Mouse (Mus musculus): ENCODE measurements at regions not wholly inside any gene's neighbourhood (a gene's known extent, or its start where the extent isn't known, plus 50 kb on each side); places are given as distances from the start of the nearest gene placed in this dataset.

- H3K9me3 ChIP-seq = no peaks in the 10 kb centered on the region
- no peaks in the 10 kb centered on the region for H3K27me3 ChIP-seq
- H3K9ac ChIP-seq = peak overlapping the region; percentile 29; the same call in 1 of the 2 replicates
- H3K27ac ChIP-seq = peak overlapping the region; percentile 87
- H3K36me3 ChIP-seq = no peaks in the 10 kb centered on the region
- no peak overlapping the region for H3K4me3 ChIP-seq
- no peak for ATAC-seq (ENCODE audit: low FRiP score)
- WGBS = 15% methylated on average over 10 of the region's 10 CpGs
- H3K4me2 ChIP-seq = peak overlapping the region; percentile 25
- H3K4me1 ChIP-seq (replicated peaks) = peaks cover 32% of the 10 kb centered on the region
Measured at GRCm38 (mm10) chr2:74120051-74120450, 208.9 kb upstream of the Atp5g3 start.

DNA sequence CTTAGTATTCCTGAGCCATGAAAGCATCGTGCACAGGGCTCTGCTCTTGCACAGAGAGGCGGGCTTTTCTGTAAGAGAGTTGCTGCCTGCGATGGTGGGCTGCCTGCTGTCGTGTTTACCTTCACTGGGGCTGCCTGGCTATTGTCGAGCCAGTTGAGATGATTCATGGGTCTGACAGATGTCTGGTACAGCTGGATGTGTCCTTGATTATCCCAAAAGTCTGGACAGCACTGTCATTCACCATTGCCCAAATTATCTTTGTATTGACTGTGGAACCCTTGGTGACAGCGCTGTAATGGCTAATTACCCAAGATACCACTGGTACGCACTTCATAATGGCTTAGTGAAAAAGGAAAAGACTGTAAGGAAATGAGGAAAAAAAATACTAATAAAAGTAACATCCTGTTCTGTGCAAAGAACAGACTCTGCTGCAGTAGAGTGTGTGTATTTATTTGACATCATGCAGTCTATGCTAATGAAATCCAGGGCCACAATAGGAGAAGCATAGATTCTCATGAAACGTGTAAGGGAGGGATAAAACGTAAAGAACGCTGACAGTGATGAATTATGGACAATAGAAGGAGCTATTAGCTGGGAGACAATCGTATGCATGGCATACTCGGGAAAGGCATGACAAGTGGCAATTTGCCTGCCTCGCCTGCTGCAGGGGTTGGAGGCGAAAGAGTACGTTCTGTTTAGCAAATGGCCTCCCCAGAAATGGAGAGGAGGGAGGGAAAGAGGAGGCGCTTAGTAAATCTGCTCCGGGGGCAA lies 208.2 kb upstream of the Atp5g3 start:
- WGBS = 16% methylated on average over 17 of the region's 17 CpGs
- peak overlapping the region; percentile 25 for H3K4me2 ChIP-seq
- H3K9me3 ChIP-seq = no peaks in the 10 kb centered on the region
- no peaks in the 10 kb centered on the region for H3K27me3 ChIP-seq
- H3K4me3 ChIP-seq = no peak overlapping the region
- H3K36me3 ChIP-seq = no peaks in the 10 kb centered on the region
- H3K9ac ChIP-seq = peak overlapping the region; percentile 29; the same call in 1 of the 2 replicates
- ATAC-seq (ENCODE audit: low FRiP score) = peak; percentile 80
- peaks cover 32% of the 10 kb centered on the region for H3K4me1 ChIP-seq (replicated peaks)
- H3K27ac ChIP-seq = peak overlapping the region; percentile 87

DNA sequence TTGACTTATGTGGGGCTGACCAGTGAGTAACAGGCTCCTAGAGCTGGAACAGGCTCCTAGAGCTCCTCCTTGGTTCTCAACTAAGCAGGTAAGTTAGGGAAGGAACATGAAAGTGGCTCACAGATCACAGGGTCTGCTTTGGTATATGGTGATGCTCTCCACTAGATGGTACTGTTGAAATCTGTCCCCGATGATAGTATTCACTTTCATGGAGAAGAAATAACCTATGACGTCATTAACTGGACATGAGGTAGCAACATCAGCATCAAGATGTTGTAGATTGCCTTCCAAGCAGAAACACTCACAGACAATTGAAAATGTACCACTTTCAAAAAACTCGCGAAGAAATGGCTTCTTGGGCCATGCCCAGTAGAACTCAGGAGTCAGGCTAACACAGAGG lies 195.3 kb upstream of the Atp5g3 start:
- WGBS = 81% methylated on average over 4 of the region's 4 CpGs
- no peak for ATAC-seq (ENCODE audit: low FRiP score)
- H3K4me3 ChIP-seq = no peak overlapping the region

DNA sequence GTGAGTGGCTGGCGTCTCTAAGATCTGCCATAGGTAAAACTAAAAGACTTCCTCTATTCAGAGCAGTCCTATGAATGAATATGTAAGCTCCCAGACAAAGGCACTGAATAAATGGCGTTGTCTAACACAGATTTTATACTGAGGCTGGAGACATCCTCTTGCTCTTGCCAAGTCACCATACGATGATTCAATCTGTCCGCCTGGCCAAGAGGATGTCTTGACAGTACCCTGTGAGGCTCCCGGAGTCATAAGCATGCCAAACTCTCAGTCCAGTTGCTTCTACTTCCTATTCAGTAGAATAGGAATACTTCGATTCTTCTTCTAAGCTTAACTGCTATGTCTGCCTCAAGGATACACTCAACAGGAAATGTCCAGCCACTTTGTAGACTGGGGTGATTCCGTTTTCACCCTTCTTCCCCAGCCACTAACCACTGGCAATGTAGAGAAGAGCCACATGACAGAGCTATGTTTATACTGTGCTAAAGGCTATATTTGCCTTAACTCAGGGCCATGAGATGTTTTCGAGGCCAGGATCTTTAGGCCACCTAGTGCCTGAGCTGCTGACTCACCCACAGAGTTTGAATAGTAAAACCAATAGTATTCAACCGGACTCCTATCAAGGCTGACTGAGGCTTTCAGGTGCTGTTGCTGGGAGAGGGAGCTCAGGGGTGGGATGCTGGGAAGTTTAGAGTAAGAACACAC lies 188.7 kb upstream of the Atp5g3 start:
- no peaks in the 10 kb centered on the region for H3K36me3 ChIP-seq
- H3K4me3 ChIP-seq = no peak overlapping the region
- no peak overlapping the region for H3K9ac ChIP-seq
- ATAC-seq (ENCODE audit: low FRiP score) = no peak
- H3K27ac ChIP-seq = no peak overlapping the region
- no peak overlapping the region for H3K4me2 ChIP-seq
- no peaks in the 10 kb centered on the region for H3K9me3 ChIP-seq
- 79% methylated on average over 9 of the region's 9 CpGs for WGBS
- no peaks in the 10 kb centered on the region for H3K27me3 ChIP-seq
- H3K4me1 ChIP-seq (replicated peaks) = peaks cover 19% of the 10 kb centered on the region

More for the DNA sequence above, 195.3 kb upstream of the Atp5g3 start:
- no peaks in the 10 kb centered on the region for H3K9me3 ChIP-seq
- no peak overlapping the region for H3K4me2 ChIP-seq
- H3K27me3 ChIP-seq = no peaks in the 10 kb centered on the region
- H3K36me3 ChIP-seq = no peaks in the 10 kb centered on the region
- H3K9ac ChIP-seq = no peak overlapping the region
- H3K27ac ChIP-seq = no peak overlapping the region
- no peaks in the 10 kb centered on the region for H3K4me1 ChIP-seq (replicated peaks)

GRCm38 (mm10) chr2:74096809-74097208 lies 185.7 kb upstream of the Atp5g3 start:
- Histone ChIP-seq H3K4me2 (no peak overlapping the region), H3K9me3 (no peaks in the 10 kb centered on the region; the same call in 1 of the 2 replicates), H3K27me3 (no peaks in the 10 kb centered on the region), H3K4me3 (no peak overlapping the region), H3K4me1 (replicated peaks) (peaks cover 19% of the 10 kb centered on the region), H3K36me3 (no peaks in the 10 kb centered on the region), H3K27ac (no peak overlapping the region), H3K9ac (no peak overlapping the region)
- no peak for ATAC-seq (ENCODE audit: low FRiP score)
- WGBS = 56% methylated on average over 2 of the region's 2 CpGs

GRCm38 (mm10) chr2:74093494-74093893 lies 182.4 kb upstream of the Atp5g3 start:
- Histone ChIP-seq H3K36me3 (no peaks in the 10 kb centered on the region), H3K9me3 (no peaks in the 10 kb centered on the region; the same call in 1 of the 2 replicates), H3K9ac (no peak overlapping the region), H3K4me2 (no peak overlapping the region), H3K27ac (no peak overlapping the region), H3K4me1 (replicated peaks) (peaks cover 14% of the 10 kb centered on the region), H3K27me3 (no peaks in the 10 kb centered on the region), H3K4me3 (no peak overlapping the region)
- ATAC-seq (ENCODE audit: low FRiP score) = no peak
- WGBS = 88% methylated on average over 7 of the region's 7 CpGs

DNA sequence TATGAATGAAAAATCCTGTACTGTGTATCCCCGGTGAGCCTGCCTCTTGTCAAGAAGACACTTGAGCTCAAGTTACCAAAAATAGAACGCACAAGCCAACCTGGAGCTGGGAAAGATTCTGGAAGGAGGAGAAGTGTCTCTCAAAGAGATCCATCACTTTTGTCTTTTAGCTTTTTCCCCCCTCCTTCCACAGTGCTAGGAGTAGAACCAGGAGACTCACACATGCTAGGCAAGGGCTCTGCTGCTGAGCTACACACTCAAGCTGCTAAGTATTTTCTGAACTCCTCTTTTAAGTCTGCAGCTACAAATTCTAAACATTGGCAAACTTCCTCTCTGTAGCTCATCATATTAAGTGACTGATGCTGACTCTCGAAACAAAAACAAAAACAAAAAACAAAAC lies 176.2 kb upstream of the Atp5g3 start:
- no peaks in the 10 kb centered on the region for H3K36me3 ChIP-seq
- no peaks in the 10 kb centered on the region for H3K4me1 ChIP-seq (replicated peaks)
- H3K4me2 ChIP-seq = no peak overlapping the region
- H3K27ac ChIP-seq = no peak overlapping the region
- no peak overlapping the region for H3K4me3 ChIP-seq
- 0 out of 2 replicates have a peak, but pooled peaks cover 2% of the 10 kb centered on the region for H3K9me3 ChIP-seq
- no peak for ATAC-seq (ENCODE audit: low FRiP score)
- WGBS = 82% methylated on average over 3 of the region's 3 CpGs
- no peaks in the 10 kb centered on the region for H3K27me3 ChIP-seq
- no peak overlapping the region for H3K9ac ChIP-seq

- Histone ChIP-seq H3K9me3 (0 out of 2 replicates have a peak, but pooled peaks cover 2% of the 10 kb centered on the region), H3K4me3 (no peak overlapping the region), H3K27me3 (no peaks in the 10 kb centered on the region), H3K9ac (no peak overlapping the region), H3K4me1 (replicated peaks) (no peaks in the 10 kb centered on the region), H3K36me3 (no peaks in the 10 kb centered on the region), H3K4me2 (no peak overlapping the region), H3K27ac (no peak overlapping the region)
- WGBS = 90% methylated on average over 6 of the region's 6 CpGs
- ATAC-seq (ENCODE audit: low FRiP score) = no peak
Measured at GRCm38 (mm10) chr2:74084971-74085370, 173.8 kb upstream of the Atp5g3 start.

DNA sequence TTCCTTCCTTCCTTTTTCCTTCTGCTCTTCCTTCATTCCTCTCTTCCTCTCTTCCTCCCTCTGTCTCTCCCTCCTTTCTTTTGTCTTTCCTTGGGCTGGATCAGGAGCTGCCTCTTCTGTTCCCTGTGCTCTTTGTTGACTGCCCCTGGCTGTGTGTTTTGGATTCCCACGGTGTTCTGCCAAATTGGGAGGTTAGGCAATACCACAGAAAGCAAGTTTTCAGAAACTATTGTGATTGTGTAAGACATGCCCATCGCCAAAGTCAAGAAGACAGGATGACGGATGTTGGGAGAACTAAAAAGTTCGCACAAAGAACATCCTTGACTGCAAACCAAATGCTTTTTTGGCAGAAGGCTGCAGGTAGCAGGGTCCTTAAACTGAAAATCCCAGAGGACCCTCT lies 165.6 kb upstream of the Atp5g3 start:
- ATAC-seq (ENCODE audit: low FRiP score) = no peak
- H3K4me2 ChIP-seq = no peak overlapping the region
- no peak overlapping the region for H3K4me3 ChIP-seq
- 60% methylated on average over 4 of the region's 4 CpGs for WGBS
- no peak overlapping the region for H3K27ac ChIP-seq
- no peaks in the 10 kb centered on the region for H3K9me3 ChIP-seq
- H3K4me1 ChIP-seq (replicated peaks) = peaks cover 7% of the 10 kb centered on the region; the same call in 1 of the 2 replicates
- no peaks in the 10 kb centered on the region for H3K36me3 ChIP-seq
- no peak overlapping the region for H3K9ac ChIP-seq
- H3K27me3 ChIP-seq = 0 out of 2 replicates have a peak, but pooled peaks cover 3% of the 10 kb centered on the region

GRCm38 (mm10) chr2:74075566-74075965 lies 164.4 kb upstream of the Atp5g3 start:
- Histone ChIP-seq H3K36me3 (no peaks in the 10 kb centered on the region), H3K4me1 (replicated peaks) (peaks cover 7% of the 10 kb centered on the region; the same call in 1 of the 2 replicates), H3K9ac (no peak overlapping the region), H3K4me3 (no peak overlapping the region), H3K4me2 (no peak overlapping the region), H3K27me3 (0 out of 2 replicates have a peak, but pooled peaks cover 3% of the 10 kb centered on the region), H3K9me3 (no peaks in the 10 kb centered on the region), H3K27ac (no peak overlapping the region)
- no peak for ATAC-seq (ENCODE audit: low FRiP score)
- 84% methylated on average over 1 of the region's 1 CpGs for WGBS

- WGBS = 80% methylated on average over 1 of the region's 1 CpGs
- H3K4me2 ChIP-seq = no peak overlapping the region
- H3K27me3 ChIP-seq = 0 out of 2 replicates have a peak, but pooled peaks cover 4% of the 10 kb centered on the region
- H3K4me1 ChIP-seq (replicated peaks) = peaks cover 7% of the 10 kb centered on the region; the same call in 1 of the 2 replicates
- no peak overlapping the region for H3K4me3 ChIP-seq
- H3K9me3 ChIP-seq = no peaks in the 10 kb centered on the region
- no peak overlapping the region for H3K27ac ChIP-seq
- no peak overlapping the region for H3K9ac ChIP-seq
- no peak for ATAC-seq (ENCODE audit: low FRiP score)
- H3K36me3 ChIP-seq = no peaks in the 10 kb centered on the region
Measured at GRCm38 (mm10) chr2:74073396-74073795, 162.3 kb upstream of the Atp5g3 start.

DNA sequence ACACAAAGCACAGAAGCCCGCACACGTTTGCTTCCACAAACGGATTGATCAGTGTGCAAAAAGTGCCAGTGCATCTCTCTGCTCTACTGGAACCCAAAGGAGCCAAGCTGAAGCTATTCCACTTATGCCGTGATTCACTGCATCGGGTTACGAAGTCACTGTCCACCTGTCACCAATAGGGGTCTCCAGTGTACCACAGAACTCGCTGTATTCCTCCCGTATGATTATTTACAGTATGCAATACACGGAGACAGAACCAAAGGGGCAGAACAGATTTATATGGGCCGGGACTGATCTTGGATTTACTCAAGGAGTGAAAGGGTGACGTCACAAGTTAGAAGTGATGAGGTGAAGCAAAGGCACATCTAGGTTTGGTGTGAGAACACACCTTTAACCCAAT lies 155.5 kb upstream of the Atp5g3 start:
- H3K27ac ChIP-seq = no peak overlapping the region
- H3K9me3 ChIP-seq = no peaks in the 10 kb centered on the region
- peak; percentile 62; the same call in 1 of the 2 replicates for ATAC-seq (ENCODE audit: low FRiP score)
- H3K9ac ChIP-seq = no peak overlapping the region
- no peaks in the 10 kb centered on the region for H3K36me3 ChIP-seq
- 3% methylated on average over 11 of the region's 11 CpGs for WGBS
- no peak overlapping the region for H3K4me3 ChIP-seq
- H3K4me2 ChIP-seq = peak overlapping the region; percentile 17; the same call in 1 of the 2 replicates
- H3K4me1 ChIP-seq (replicated peaks) = peaks cover 39% of the 10 kb centered on the region
- H3K27me3 ChIP-seq = peaks cover 13% of the 10 kb centered on the region; the same call in 1 of the 2 replicates
